Mouse (Mus musculus) testis, adult 2 months (tissue): ENCODE data around the gene Acin1.

Source experiments
- CTCF ChIP-seq: fragments of 200-500 bp; IDR thresholded peaks from 2 replicates; pipeline ENCODE4 v1.5.1; 2012; ENCODE audit warnings: low read depth, mild to moderate bottlenecking, inconsistent platforms, low read length, moderate library complexity; ENCODE audit not compliant: control insufficient read depth, insufficient read depth, insufficient replicate concordance
- POLR2A ChIP-seq: fragments of 200-500 bp; IDR thresholded peaks from 2 replicates; pipeline ENCODE4 v1.6.1; 2012; ENCODE audit warnings: low read depth, mild to moderate bottlenecking, inconsistent platforms, low read length, moderate library complexity; ENCODE audit not compliant: control insufficient read depth

DNA sequence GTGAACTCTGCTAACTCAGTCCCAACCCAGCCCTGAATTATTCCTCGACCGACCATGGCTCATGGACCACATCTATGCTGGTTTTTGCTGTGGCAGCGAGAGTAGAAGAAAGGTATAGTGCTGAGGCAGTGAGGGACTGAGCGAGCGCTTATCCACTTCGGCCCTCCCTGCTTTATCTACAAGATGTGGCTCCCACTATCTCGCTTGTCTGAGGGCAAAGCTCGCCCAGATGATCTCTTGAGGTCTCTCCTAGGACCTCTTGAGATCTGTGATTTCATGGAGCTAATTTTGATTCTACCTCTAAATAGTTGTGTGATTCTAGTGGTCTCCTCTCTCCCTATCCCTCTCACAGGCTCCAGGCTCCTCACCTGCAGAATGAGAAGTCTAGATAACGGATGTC, 22.3 kb upstream of the Acin1 start:
- TF ChIP-seq CTCF (no peak), POLR2A (no peak)
